Mouse (Mus musculus): Measurements from ENCODE around the gene Sf1. TPM values are rescaled to one million over a fixed set of nuclear protein-coding genes. Genes with fewer than 3 reads are reported as not detected.

Gene Sf1
- polyA plus RNA-seq, 1 experiment from 2014 or later = 164 TPM

DNA sequence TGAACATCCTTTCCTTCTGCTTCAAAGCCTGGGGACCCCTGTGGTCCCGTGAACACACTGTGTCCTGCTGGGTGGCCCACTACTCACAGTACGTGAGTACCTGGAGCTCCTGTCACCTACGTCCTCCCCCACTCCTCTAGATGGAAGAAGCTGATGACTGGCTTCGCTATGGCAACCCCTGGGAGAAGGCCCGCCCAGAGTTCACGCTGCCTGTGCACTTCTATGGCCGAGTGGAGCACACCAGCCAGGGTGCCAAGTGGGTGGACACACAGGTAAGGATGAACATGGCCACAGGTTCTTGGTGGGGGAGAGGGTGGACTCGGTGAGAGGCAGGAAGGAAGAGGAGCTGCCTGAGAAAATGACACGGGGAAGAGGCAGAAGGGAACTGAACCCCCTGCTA is 22.7 kb downstream of the Sf1 start:
- Histone ChIP-seq H3K27ac (no peak overlapping the region), H3K9ac (replicated peaks) (no peak overlapping the region), H3K4me2 (no peak overlapping the region), H3K4me3 (replicated peaks) (no peak overlapping the region), H3K9me3 (no peaks in the 10 kb centered on the region), H3K4me1 (replicated peaks) (peaks cover 27% of the 10 kb centered on the region), H3K36me3 (no peaks in the 10 kb centered on the region), H3K27me3 (peaks cover 24% of the 10 kb centered on the region; the same call in 1 of the 2 replicates)
- ATAC-seq (ENCODE audit: insufficient number of reproducible peaks, insufficient read depth, low FRiP score, low TSS enrichment, low read depth) = no peak
- 61% methylated on average over 9 of the region's 9 CpGs for WGBS

DNA sequence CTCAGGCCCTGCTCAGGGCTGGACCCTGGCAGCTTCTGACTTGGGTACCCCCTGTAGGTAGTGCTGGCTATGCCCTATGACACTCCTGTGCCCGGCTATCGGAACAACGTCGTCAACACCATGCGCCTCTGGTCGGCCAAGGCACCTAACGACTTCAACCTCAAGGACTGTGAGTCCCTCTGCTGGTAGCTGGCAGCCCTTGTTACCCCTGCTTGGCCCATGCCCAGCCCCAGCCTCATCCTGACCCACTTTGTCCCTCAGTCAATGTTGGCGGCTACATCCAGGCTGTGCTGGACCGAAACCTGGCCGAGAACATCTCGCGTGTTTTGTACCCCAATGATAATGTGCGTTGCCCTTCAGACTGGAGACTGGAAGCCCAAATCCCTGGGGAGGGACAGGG is 24.5 kb downstream of the Sf1 start:
- no peaks in the 10 kb centered on the region for H3K36me3 ChIP-seq
- peaks cover 26% of the 10 kb centered on the region for H3K4me1 ChIP-seq (replicated peaks)
- no peak overlapping the region for H3K27ac ChIP-seq
- no peak overlapping the region for H3K4me2 ChIP-seq
- H3K9me3 ChIP-seq = no peaks in the 10 kb centered on the region
- WGBS = 80% methylated on average over 13 of the region's 13 CpGs
- H3K27me3 ChIP-seq = peaks cover 24% of the 10 kb centered on the region; the same call in 1 of the 2 replicates
- H3K9ac ChIP-seq (replicated peaks) = no peak overlapping the region
- H3K4me3 ChIP-seq (replicated peaks) = no peak overlapping the region
- ATAC-seq (ENCODE audit: insufficient number of reproducible peaks, insufficient read depth, low FRiP score, low TSS enrichment, low read depth) = no peak

GRCm38 (mm10) chr19:6389803-6390202 is 26.3 kb downstream of the Sf1 start:
- Histone ChIP-seq H3K27ac (no peak overlapping the region), H3K9ac (replicated peaks) (no peak overlapping the region; the same call in 1 of the 2 replicates), H3K4me3 (replicated peaks) (peak overlapping the region; percentile 38), H3K4me2 (peak overlapping the region; percentile 70), H3K9me3 (no peaks in the 10 kb centered on the region), H3K4me1 (replicated peaks) (peaks cover 10% of the 10 kb centered on the region), H3K36me3 (no peaks in the 10 kb centered on the region), H3K27me3 (peaks cover 24% of the 10 kb centered on the region; the same call in 1 of the 2 replicates)
- WGBS = 5% methylated on average over 16 of the region's 16 CpGs
- ATAC-seq (ENCODE audit: insufficient number of reproducible peaks, insufficient read depth, low FRiP score, low TSS enrichment, low read depth) = peak; percentile 24; the same call in 1 of the 2 replicates

DNA sequence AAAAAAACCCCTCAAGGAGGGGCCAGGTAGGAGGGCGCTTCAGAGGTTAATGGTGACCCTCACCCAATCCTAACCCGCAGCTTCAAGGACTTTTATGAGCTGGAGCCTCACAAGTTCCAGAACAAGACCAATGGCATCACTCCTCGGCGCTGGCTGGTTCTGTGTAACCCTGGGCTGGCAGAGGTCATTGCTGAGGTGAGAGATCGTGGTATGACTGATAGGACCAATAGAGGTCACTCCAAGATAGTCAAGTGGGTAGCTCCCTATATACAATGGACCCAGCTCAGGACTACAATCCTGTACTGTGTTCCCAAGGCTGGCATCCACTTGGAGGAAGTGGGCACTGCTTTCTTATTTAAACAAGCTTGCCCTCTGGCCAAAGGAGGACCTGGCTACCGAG is 26.8 kb downstream of the Sf1 start:
- H3K4me3 ChIP-seq (replicated peaks) = no peak overlapping the region
- peak overlapping the region; percentile 70 for H3K4me2 ChIP-seq
- ATAC-seq (ENCODE audit: insufficient number of reproducible peaks, insufficient read depth, low FRiP score, low TSS enrichment, low read depth) = no peak

DNA sequence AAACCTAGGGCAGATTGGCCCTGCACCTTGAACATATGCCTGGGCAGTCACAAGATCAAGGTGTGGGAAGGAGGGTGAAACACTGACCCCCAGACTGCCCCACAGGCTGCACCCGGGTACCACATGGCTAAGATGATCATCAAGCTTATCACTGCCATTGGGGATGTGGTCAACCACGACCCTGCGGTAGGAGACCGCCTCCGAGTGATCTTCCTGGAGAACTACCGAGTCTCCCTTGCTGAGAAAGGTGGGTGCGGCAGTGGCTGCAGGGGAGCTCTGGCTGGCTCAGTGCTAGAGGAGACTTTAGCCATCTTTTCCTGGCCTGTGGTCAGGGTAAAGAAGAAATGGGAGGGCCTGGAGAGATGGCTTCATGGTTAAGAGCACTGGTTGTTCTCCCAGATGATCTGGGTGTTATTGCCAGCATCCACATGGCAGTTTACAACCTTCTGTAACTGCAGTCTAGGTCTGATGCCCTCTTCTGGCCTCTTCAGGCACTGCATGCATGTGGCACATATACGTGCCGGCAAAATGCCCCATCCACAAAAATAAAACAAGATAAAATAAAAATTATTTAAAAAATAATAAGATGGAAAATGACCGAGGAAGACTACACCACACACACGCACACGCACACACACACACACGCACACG is 29.4 kb downstream of the Sf1 start:
- Histone ChIP-seq H3K9me3 (no peaks in the 10 kb centered on the region), H3K9ac (replicated peaks) (no peak overlapping the region), H3K4me3 (replicated peaks) (no peak overlapping the region), H3K36me3 (no peaks in the 10 kb centered on the region), H3K4me2 (no peak overlapping the region), H3K4me1 (replicated peaks) (peaks cover 10% of the 10 kb centered on the region), H3K27me3 (peaks cover 23% of the 10 kb centered on the region), H3K27ac (no peak overlapping the region)
- 90% methylated on average over 14 of the region's 14 CpGs for WGBS
- no peak for ATAC-seq (ENCODE audit: insufficient number of reproducible peaks, insufficient read depth, low FRiP score, low TSS enrichment, low read depth)

More for the DNA sequence above, 26.8 kb downstream of the Sf1 start:
- H3K27me3 ChIP-seq = peaks cover 24% of the 10 kb centered on the region; the same call in 1 of the 2 replicates
- no peak overlapping the region for H3K9ac ChIP-seq (replicated peaks)
- WGBS = 53% methylated on average over 6 of the region's 6 CpGs
- no peaks in the 10 kb centered on the region for H3K9me3 ChIP-seq
- H3K36me3 ChIP-seq = no peaks in the 10 kb centered on the region
- H3K4me1 ChIP-seq (replicated peaks) = peaks cover 10% of the 10 kb centered on the region
- no peak overlapping the region for H3K27ac ChIP-seq

DNA sequence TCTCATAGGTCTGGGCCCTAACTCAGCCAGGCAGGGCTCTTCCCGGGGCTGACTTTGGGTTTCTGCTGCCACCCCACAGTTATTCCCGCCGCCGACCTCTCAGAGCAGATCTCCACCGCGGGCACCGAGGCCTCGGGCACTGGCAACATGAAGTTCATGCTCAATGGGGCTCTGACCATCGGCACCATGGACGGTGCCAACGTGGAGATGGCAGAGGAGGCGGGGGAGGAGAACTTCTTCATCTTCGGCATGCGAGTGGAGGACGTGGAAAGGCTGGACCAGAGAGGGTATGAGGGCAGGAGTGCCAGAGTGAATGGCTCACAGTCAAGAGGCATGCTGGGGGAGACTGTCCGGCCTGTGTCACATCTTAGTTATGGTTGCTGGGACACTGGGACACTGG is 30.1 kb downstream of the Sf1 start:
- H3K4me1 ChIP-seq (replicated peaks) = peaks cover 16% of the 10 kb centered on the region
- no peak overlapping the region for H3K4me3 ChIP-seq (replicated peaks)
- peaks cover 26% of the 10 kb centered on the region for H3K27me3 ChIP-seq
- 89% methylated on average over 16 of the region's 16 CpGs for WGBS
- no peak for ATAC-seq (ENCODE audit: insufficient number of reproducible peaks, insufficient read depth, low FRiP score, low TSS enrichment, low read depth)
- no peaks in the 10 kb centered on the region for H3K36me3 ChIP-seq
- H3K9me3 ChIP-seq = no peaks in the 10 kb centered on the region
- no peak overlapping the region for H3K27ac ChIP-seq
- no peak overlapping the region for H3K4me2 ChIP-seq
- no peak overlapping the region for H3K9ac ChIP-seq (replicated peaks)

DNA sequence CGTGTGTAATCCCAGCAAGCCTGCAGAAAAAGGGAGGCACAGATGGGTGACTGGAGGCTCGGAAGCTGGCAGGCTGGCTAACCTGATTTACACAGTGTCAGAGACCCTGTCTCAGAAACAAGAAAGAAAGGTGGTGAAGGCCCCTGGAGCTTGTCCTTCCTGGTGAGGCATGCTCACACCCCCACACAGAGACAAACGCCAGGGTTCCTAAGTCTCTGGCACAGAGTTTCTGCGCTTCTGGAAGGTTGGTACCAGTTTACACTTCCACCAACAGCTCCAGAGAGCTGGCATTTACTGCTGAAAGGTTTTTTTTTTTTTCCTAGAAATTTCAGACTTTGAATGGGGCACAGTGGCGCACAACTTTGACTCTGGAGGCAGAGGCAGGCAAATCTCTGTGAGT is 32.7 kb downstream of the Sf1 start:
- H3K27me3 ChIP-seq = peaks cover 45% of the 10 kb centered on the region
- WGBS = 86% methylated on average over 5 of the region's 5 CpGs

GRCm38 (mm10) chr19:6397582-6398249 is 34.2 kb downstream of the Sf1 start:
- 85% methylated on average over 22 of the region's 22 CpGs for WGBS
- Histone ChIP-seq H3K27me3 (peaks cover 60% of the 10 kb centered on the region), H3K9ac (replicated peaks) (no peak overlapping the region)

More for the DNA sequence above, 32.7 kb downstream of the Sf1 start:
- no peak overlapping the region for H3K9ac ChIP-seq (replicated peaks)
- no peak overlapping the region for H3K4me2 ChIP-seq
- H3K4me3 ChIP-seq (replicated peaks) = no peak overlapping the region
- no peak overlapping the region for H3K27ac ChIP-seq
- H3K9me3 ChIP-seq = no peaks in the 10 kb centered on the region
- H3K4me1 ChIP-seq (replicated peaks) = peaks cover 31% of the 10 kb centered on the region
- no peak for ATAC-seq (ENCODE audit: insufficient number of reproducible peaks, insufficient read depth, low FRiP score, low TSS enrichment, low read depth)
- H3K36me3 ChIP-seq = no peaks in the 10 kb centered on the region

DNA sequence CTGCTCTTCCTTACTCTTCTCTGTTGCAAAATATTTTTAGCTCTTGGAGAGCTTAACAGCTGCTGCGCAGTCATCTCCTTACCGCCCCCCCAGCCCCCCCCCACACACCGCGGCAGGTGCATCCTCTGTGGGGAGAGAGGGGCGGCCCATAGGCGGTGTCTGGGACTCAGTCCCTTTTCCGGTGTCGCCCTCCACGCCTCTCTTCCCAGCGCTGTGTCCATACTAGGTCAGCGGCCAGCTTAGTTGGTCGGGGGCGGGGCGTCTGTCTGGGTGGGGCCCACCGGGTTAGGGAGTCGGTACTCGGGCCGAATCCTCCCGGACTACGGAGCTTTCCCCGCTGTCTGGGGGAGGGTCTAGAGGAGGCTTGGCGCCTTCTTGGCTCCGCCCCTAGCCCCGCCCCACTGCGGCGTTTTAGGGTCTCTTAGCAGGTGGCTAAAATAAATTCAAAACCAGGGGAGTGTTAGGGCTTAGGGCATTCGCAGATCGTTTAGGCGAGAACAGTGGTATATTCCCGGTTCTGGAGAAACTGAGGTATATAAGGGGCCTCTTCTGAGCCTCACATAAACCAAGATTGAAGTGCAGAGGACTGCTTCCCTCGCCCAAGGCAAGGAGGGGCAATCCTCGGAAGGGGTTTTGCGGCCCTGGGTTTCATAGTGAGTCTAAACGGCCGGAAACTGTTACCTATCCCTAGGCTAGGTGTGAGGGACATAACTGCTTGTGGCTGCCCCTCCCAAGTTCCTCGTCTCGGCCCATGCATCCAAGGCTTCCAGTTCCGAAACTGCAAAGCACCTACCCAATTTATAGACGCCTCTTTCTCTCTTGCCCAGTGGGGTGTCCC is 35.2 kb downstream of the Sf1 start:
- under 1% methylated on average over 39 of the region's 39 CpGs for WGBS
- H3K27ac ChIP-seq = no peak overlapping the region

More at GRCm38 (mm10) chr19:6397582-6398249, 34.2 kb downstream of the Sf1 start:
- H3K36me3 ChIP-seq = no peaks in the 10 kb centered on the region
- no peak overlapping the region for H3K4me3 ChIP-seq (replicated peaks)
- H3K4me1 ChIP-seq (replicated peaks) = peaks cover 40% of the 10 kb centered on the region
- H3K4me2 ChIP-seq = 0 out of 2 replicates have a peak overlapping the region, but pooled peaks have one; percentile 100
- no peaks in the 10 kb centered on the region for H3K9me3 ChIP-seq
- H3K27ac ChIP-seq = no peak overlapping the region
- ATAC-seq (ENCODE audit: insufficient number of reproducible peaks, insufficient read depth, low FRiP score, low TSS enrichment, low read depth) = no peak

GRCm38 (mm10) chr19:6399285-6400095 is 36.0 kb downstream of the Sf1 start, which contains the start of gene Rasgrp2:
Gene Rasgrp2 (plus strand): TSS chr19:6399340.
- Histone ChIP-seq H3K4me2 (peak within 1 kb of the TSS; percentile 100), H3K9ac (replicated peaks) (peak within 1 kb of the TSS; percentile 58), H3K4me3 (replicated peaks) (peak within 1 kb of the TSS; percentile 63), H3K9me3 (no peaks in the 10 kb centered on the region), H3K36me3 (no peaks in the 10 kb centered on the region), H3K27ac (no peak within 1 kb of the TSS), H3K27me3 (peaks cover 72% of the 10 kb centered on the region), H3K4me1 (replicated peaks) (peaks cover 40% of the 10 kb centered on the region)
- ATAC-seq (ENCODE audit: insufficient number of reproducible peaks, insufficient read depth, low FRiP score, low TSS enrichment, low read depth) = no peak
- WGBS = under 1% methylated on average over 68 of the region's 87 CpGs

More for the DNA sequence above, 35.2 kb downstream of the Sf1 start:
- H3K4me3 ChIP-seq (replicated peaks) = peak overlapping the region; percentile 63
- H3K27me3 ChIP-seq = peaks cover 69% of the 10 kb centered on the region
- peak overlapping the region; percentile 100 for H3K4me2 ChIP-seq
- H3K4me1 ChIP-seq (replicated peaks) = peaks cover 40% of the 10 kb centered on the region
- peak overlapping the region; percentile 58; the same call in 1 of the 2 replicates for H3K9ac ChIP-seq (replicated peaks)
- H3K36me3 ChIP-seq = no peaks in the 10 kb centered on the region
- no peaks in the 10 kb centered on the region for H3K9me3 ChIP-seq
- ATAC-seq (ENCODE audit: insufficient number of reproducible peaks, insufficient read depth, low FRiP score, low TSS enrichment, low read depth) = peak; percentile 64; the same call in 1 of the 2 replicates

All from limb, embryonic 12.5 days (tissue).